Mouse (Mus musculus): ENCODE data around the gene Cabp7.

GRCm38 (mm10) chr11:4692162-4692561 lies 54.4 kb downstream of the Cabp7 start:
- TF ChIP-seq CTCF (conservative IDR thresholded peaks at IDR 0.05; ENCODE audit: low read length) (no peak), POU5F1 (IDR thresholded peaks at IDR 0.05; ENCODE audit: borderline replicate concordance, low read length) (no peak)

All from E14TG2a.4 (cell line).